Mouse (Mus musculus) liver, adult 2 months (tissue): ENCODE results near the gene Cfap157.

Experiments
- CTCF ChIP-seq: fragments of 200-500 bp; IDR thresholded peaks from 2 replicates; pipeline ENCODE4 v1.5.1; 2011; ENCODE audit warnings: low read depth, low read length, control low read depth
- POLR2A ChIP-seq: fragments of 200-500 bp; IDR thresholded peaks from 2 replicates; pipeline ENCODE4 v1.6.1; 2011; ENCODE audit warnings: low read length, control low read depth; ENCODE audit not compliant: insufficient read depth; ENCODE audit errors: extremely low read depth

- TF ChIP-seq POLR2A = no peak
- TF ChIP-seq CTCF = no peak
These were observed 35.1 kb downstream of the Cfap157 start for GRCm38 (mm10) chr2:32749082-32749481.
